Mouse (Mus musculus) small intestine, adult 2 months (tissue): ENCODE data around the gene Mrps22. TPM values are rescaled to one million over a fixed set of nuclear protein-coding genes. Genes with fewer than 3 reads are reported as not detected.

Experiments used
- H3K27ac ChIP-seq: fragments of 200-500 bp; 2 replicates; pipeline ENCODE4 v1.5.1; 2012; ENCODE audit warnings: low read depth, low read length, control low read depth, inconsistent platforms; ENCODE audit not compliant: insufficient read depth
- H3K27me3 ChIP-seq: fragments of 200-500 bp; 2 replicates; pipeline ENCODE4 v1.6.1; 2012; ENCODE audit warnings: mild to moderate bottlenecking, moderate library complexity, low read length, inconsistent platforms; ENCODE audit not compliant: control insufficient read depth, insufficient read depth
- H3K36me3 ChIP-seq: fragments of 200-500 bp; 2 replicates; pipeline ENCODE4 v1.6.1; 2012; ENCODE audit warnings: mild to moderate bottlenecking, low read length, control low read depth, inconsistent platforms; ENCODE audit not compliant: control insufficient read depth, insufficient read depth
- H3K4me1 ChIP-seq: fragments of 200-500 bp; 2 replicates; pipeline ENCODE4 v1.6.1; 2012; ENCODE audit warnings: low read length, inconsistent platforms, mixed read lengths; ENCODE audit not compliant: control insufficient read depth, insufficient read depth, insufficient read length
- H3K4me3 ChIP-seq: fragments of 200-500 bp; 2 replicates; pipeline ENCODE4 v1.5.1; 2012; ENCODE audit warnings: low read depth, mild to moderate bottlenecking, control low read depth, inconsistent platforms, low read length, moderate library complexity
- CTCF ChIP-seq: fragments of 200-500 bp; IDR thresholded peaks from 2 replicates; pipeline ENCODE4 v1.5.1; 2012; ENCODE audit warnings: low read depth, mild to moderate bottlenecking, control low read depth, inconsistent platforms, low read length, moderate library complexity, mixed read lengths; ENCODE audit not compliant: insufficient replicate concordance, insufficient read length; ENCODE audit errors: extremely low read depth
- POLR2A ChIP-seq: fragments of 200-500 bp; IDR thresholded peaks from 2 replicates; pipeline ENCODE4 v1.6.1; 2012; ENCODE audit warnings: low read depth, mild to moderate bottlenecking, control low read depth, inconsistent platforms, low read length, moderate library complexity
- WGBS: fragments of 180-500 bp; shearing (Covaris S2); methylation state at CpG from one replicate; pipeline ENCODE4 v1.1.7; 2018; 5-methylcytosine and 5-hydroxymethylcytosine counted together
- polyA plus RNA-seq: library from polyadenylated mRNA; depleted of rRNA; stranded (reverse); fragments of >200 nt; gene quantifications from 2 replicates; pipeline ENCODE4 v1.2.3, GENCODE M21; 2012; rRNA removed

The Mrps22 gene
- 10.2 and 14.8 TPM in 2 replicates for polyA plus RNA-seq

GRCm38 (mm10) chr9:98601156-98601836, at the start of gene Mrps22:
TSS of gene Mrps22 (minus strand) at chr9:98601660.
- Histone ChIP-seq H3K4me1 (peaks cover 8% of the 10 kb centered on the region; the same call in 1 of the 2 replicates), H3K4me3 (peak within 1 kb of the TSS; percentile 96), H3K27ac (no peak within 1 kb of the TSS), H3K27me3 (no peaks in the 10 kb centered on the region), H3K36me3 (peaks cover 13% of the 10 kb centered on the region)
- TF ChIP-seq CTCF (no peak), POLR2A (peak; percentile 30; the same call in 1 of the 2 replicates)
- WGBS: under 1% methylated on average over 44 of the region's 44 CpGs

GRCm38 (mm10) chr9:98650547-98650946, 49.1 kb upstream of the Mrps22 start:
- Histone ChIP-seq H3K4me3 (no peak overlapping the region), H3K27me3 (no peaks in the 10 kb centered on the region), H3K4me1 (no peaks in the 10 kb centered on the region), H3K36me3 (no peaks in the 10 kb centered on the region), H3K27ac (no peak overlapping the region)
- 61% methylated on average over 8 of the region's 8 CpGs for WGBS
- no peak for TF ChIP-seq POLR2A
- no peak for TF ChIP-seq CTCF

GRCm38 (mm10) chr9:98647418-98647817, 46.0 kb upstream of the Mrps22 start:
- Histone ChIP-seq H3K36me3 (no peaks in the 10 kb centered on the region), H3K27ac (no peak overlapping the region), H3K4me1 (no peaks in the 10 kb centered on the region), H3K4me3 (no peak overlapping the region), H3K27me3 (no peaks in the 10 kb centered on the region)
- TF ChIP-seq POLR2A (no peak), CTCF (no peak)
- WGBS: 68% methylated on average over 12 of the region's 12 CpGs

DNA sequence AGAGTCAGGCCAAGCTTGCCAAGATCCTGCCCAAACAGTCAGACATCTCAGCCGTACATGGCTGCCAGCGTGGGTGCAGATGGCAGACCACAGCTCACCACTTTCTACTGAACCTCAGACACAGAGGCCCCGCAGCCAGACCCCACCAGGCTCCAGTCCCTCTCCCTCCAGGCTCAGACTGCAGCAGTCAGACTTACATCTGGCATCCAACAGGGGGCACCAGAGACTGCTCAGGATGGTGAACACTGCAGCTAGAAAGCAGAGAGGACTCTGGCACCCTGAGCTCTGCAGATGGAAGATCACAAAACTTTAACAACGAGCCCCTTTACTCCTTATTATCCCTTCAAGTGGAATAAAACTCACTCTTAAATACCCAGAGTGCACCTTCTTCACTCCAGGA, 44.3 kb upstream of the Mrps22 start:
- H3K4me3 ChIP-seq: no peak overlapping the region
- no peak overlapping the region for H3K27ac ChIP-seq
- H3K36me3 ChIP-seq: no peaks in the 10 kb centered on the region
- TF ChIP-seq CTCF (peak; percentile 67; the same call in 1 of the 2 replicates), POLR2A (no peak)
- no peaks in the 10 kb centered on the region for H3K27me3 ChIP-seq
- no peaks in the 10 kb centered on the region for H3K4me1 ChIP-seq
- WGBS: 21% methylated on average over 4 of the region's 4 CpGs

GRCm38 (mm10) chr9:98642126-98642525, 40.7 kb upstream of the Mrps22 start:
- TF ChIP-seq CTCF (no peak), POLR2A (no peak)
- WGBS: 66% methylated on average over 6 of the region's 6 CpGs
- no peak overlapping the region for H3K27ac ChIP-seq
- no peaks in the 10 kb centered on the region for H3K4me1 ChIP-seq
- H3K4me3 ChIP-seq: no peak overlapping the region
- no peaks in the 10 kb centered on the region for H3K36me3 ChIP-seq
- H3K27me3 ChIP-seq: no peaks in the 10 kb centered on the region

DNA sequence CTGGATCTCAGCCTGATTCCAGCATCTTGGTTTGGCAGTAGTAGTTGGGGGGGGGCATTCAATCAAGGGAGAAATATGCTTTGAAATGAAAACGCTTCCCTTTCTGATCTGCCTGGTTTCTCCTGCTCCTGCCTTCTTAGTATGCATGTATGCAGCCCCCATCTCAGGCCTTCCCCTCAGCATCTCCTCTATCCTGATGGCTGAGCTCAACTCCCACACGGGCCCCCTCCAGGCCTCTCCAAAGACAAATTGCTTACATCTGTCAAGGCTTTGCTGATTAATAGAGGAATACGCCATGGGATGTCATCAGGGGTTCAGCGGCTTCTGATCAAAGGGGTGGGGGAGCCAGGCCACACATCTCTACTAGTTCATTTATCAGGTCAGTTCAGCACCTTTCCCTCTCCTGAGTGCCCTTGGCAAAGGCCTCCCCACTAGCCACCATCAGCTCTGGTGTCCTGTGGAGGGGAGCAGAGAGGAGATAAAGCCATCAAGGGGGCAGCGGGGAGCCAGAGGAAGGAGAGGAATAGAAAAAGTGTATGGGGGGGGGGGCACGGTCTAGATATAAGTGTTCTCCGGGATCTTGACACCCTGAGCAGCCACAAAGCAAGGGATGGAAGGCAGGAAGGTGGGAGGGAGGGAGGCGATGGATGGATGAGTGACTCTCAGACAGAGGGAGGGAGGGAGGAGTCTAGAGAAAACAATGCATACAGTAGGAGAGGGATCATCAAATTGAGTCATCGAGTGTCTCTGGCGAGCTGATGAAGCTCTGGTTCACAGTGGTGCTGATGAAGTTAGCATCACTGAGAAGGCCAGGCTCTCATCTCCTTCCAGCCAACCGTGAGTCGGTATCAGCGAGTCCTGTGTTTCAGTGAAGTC, 32.1 kb upstream of the Mrps22 start:
- Histone ChIP-seq H3K27ac (no peak overlapping the region), H3K36me3 (no peaks in the 10 kb centered on the region), H3K4me3 (no peak overlapping the region), H3K27me3 (no peaks in the 10 kb centered on the region), H3K4me1 (no peaks in the 10 kb centered on the region)
- TF ChIP-seq POLR2A: no peak
- TF ChIP-seq CTCF: no peak
- WGBS: 78% methylated on average over 13 of the region's 13 CpGs

GRCm38 (mm10) chr9:98628480-98628879, 27.0 kb upstream of the Mrps22 start:
- H3K36me3 ChIP-seq: no peaks in the 10 kb centered on the region
- no peaks in the 10 kb centered on the region for H3K4me1 ChIP-seq
- TF ChIP-seq POLR2A (no peak), CTCF (peak; percentile 35; the same call in 1 of the 2 replicates)
- 46% methylated on average over 3 of the region's 3 CpGs for WGBS
- no peak overlapping the region for H3K27ac ChIP-seq
- no peaks in the 10 kb centered on the region for H3K27me3 ChIP-seq
- no peak overlapping the region for H3K4me3 ChIP-seq
